Mouse (Mus musculus) thymus, postnatal 10 days (tissue): ENCODE results near the gene Pgpep1.

Experiments
- DNase-seq, 2 experiments: peaks; one replicate each; pipeline ENCODE4 v3.0.0; 2021; ENCODE audit warnings: low spot score in 2 of 2

The Pgpep1 gene

DNA sequence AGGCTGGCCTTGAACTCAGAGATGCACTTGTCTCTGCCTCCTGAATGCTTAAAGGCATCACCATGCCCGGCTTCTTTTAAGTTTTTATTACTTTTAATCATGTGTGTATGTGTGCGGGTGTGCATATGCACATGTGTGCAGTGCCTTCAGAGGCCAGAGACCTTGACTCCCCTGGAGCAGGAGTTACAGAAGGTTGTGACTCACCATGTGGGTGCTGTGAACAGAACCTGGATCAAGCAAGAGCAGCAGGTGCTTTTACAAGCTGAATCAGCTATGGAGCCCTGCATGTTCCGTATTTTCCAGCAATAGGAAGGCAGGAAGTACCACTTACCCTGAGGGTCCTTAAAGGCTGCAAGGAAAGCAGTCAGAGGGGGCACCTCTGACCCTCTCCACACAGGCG, 31.0 kb upstream of the Pgpep1 start:
- no peak for DNase-seq

DNA sequence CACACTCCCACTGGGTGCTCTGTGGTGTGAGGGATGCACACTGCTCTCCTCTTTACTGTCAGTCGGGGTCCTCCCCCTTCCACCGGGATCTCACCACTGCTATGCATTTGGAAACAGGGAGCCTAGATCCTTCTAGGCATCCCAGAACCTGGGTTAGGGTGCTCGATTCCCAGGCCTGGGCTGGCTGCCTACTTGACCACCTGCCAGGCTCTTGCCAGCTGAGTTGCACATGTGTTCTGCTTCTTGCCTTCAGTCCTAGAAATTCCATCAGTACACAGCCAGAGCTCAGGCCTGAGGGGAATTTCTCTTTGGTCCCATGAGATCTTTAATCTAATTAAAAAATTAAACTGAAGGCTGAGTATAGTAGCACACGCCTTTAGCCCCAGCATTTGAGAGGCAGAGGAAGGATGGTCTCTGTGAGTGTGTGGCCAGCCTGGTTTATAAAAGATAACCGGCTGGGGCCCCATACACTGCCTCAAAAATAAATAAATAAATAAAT, 29.8 kb upstream of the Pgpep1 start:
- no peak for DNase-seq

- DNase-seq = no peak
Measured at GRCm38 (mm10) chr8:70688136-70688535, 27.9 kb upstream of the Pgpep1 start.

DNA sequence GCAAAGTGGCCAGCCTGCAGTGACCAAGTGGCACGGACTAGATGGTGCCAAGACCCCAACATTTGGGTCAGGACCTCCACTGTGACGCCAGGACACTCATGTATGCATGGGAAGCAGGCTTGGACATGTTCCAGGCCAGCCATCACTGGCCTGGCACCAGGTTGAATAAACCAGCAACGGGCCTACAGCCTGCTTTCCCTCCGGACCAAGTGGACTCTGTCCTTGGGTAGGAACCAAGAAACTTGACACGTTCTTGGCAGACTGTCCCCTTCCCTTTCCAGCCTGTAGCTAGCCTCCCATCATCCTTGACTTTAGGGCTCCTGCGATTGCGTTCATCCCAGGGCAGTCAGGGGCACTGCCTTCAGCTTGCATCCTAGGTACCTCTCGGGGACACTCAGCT, 27.4 kb upstream of the Pgpep1 start:
- DNase-seq = no peak

DNA sequence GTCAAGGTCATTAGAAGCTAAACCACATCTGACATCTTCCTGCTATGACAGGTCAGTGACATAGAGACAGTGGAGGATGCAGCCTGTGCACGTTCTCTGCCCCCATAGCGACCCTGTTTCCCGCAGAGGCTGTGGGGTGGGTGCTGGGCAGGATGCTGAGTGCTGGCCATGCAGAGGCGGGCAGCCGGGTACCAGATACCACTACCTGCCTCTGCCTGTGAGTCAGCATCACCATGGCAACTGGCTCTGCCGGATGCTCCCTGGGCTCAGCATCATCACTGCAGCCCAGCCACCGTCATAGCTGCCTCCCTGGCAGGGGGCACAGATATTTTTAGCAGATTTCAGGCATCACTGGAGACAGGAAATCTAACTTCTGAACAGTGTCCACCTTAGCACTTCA, 24.1 kb upstream of the Pgpep1 start:
- no peak for DNase-seq

GRCm38 (mm10) chr8:70682692-70683091, 22.5 kb upstream of the Pgpep1 start:
- no peak for DNase-seq

DNA sequence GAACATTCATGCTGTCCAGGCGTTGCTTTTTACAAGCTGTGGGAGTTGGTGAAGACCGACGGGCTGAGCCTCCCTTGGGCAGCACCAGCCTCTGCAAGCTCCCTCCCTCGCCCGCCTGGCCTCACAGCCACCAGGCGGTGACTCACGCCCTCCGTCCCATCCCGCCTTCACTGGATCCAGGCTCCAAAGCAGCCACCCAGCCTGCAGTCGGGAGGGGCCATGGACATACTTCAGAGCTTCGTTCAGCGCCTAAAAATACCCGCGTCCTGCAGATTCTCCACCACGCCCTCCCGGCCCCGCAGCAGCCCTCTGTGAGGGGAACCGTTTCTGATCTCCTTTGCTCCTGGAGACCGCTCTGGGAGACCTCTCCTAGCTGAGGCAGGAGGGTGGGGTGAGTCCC, 22.0 kb upstream of the Pgpep1 start:
- DNase-seq = no peak

DNA sequence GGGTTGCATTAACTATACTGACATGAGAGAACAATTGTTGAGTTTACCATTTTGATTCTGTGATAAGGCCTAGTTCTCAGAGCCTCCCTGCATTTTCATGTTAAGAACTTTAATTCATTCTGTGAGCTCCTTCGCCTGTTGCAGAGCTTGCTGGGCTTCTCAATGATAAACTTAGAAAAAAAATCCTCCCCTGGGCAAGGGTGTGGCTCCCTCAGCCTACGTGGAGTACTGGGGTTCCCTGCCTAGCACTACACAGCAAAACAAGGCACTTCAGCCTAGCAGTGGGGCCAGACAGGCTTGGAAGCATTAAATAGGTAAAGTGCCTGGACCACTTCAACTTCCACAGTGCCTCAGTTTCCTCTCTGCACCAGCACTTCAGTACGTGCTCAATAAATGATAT, 21.2 kb upstream of the Pgpep1 start:
- no peak for DNase-seq

GRCm38 (mm10) chr8:70680039-70680438, 19.9 kb upstream of the Pgpep1 start:
- DNase-seq = no peak

GRCm38 (mm10) chr8:70679404-70679803, 19.2 kb upstream of the Pgpep1 start:
- no peak for DNase-seq

DNA sequence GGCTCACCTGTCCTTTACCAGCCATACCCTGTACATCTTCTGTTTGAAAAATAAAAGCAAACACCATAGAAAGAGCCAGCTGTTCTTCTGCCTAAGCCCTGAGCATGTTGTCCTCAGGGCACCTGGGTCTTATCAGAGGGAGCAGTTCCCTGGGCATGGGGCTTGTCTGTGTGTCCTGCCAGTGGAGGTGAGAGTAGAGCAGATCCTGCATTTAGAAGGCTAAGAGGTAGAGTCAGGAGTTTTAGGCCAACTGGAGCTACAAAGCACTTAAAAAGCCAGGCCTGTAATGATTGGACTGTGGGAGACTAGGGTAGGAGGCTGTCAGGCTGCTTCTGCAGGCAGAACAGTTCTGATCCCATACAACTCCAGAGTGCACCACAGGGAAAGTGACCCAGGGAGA, 18.5 kb upstream of the Pgpep1 start:
- no peak for DNase-seq

- DNase-seq = no peak
Measured at GRCm38 (mm10) chr8:70677451-70678080, 17.4 kb upstream of the Pgpep1 start.

GRCm38 (mm10) chr8:70675336-70675735, 15.1 kb upstream of the Pgpep1 start:
- peak; percentile 59 to 73 for DNase-seq

DNA sequence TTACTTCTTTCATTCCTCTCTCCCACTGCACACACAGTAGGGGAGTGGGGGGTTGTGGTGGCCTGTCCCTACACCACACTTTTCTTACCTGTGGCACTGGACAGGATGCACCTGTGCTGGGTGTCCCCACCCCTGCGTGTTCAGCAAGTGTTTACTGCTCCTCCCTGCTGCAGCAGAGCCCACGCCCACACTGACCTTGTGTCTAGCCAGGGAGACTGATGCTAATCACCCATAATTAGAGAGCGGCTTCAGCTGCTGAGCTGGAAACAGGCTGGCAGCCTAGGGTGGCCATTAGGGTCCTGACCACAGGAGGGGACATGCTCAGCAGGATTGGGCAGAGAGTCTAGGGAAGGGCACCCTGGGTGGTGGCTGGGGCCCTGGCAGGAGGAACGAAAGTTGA, 14.5 kb upstream of the Pgpep1 start:
- no peak for DNase-seq

DNA sequence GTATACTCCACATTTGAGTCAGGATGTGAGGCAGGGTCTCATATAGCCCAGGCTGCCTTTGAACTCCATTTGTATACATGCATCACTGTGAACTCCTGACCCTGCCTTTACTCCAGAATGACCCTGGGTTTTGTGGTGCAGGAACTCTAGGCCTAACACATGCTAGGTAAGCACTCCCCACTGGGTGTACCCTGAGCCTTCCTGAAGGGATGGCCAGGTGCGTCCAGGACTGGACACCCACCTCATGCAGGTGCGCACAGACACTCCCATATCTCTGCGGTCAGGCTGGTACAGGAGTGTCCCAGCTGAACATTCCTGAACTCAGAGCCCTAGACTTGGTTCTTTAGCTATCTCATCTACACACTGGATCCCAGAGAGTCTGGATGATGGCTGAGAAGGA, 13.9 kb upstream of the Pgpep1 start:
- no peak for DNase-seq

- DNase-seq = peak; percentile 97 to 98
Measured at GRCm38 (mm10) chr8:70673079-70673856, 13.1 kb upstream of the Pgpep1 start, which contains the start of gene Lsm4. Gene Lsm4, plus strand, starts transcription at chr8:70673248.

- DNase-seq = no peak
Measured at GRCm38 (mm10) chr8:70672325-70673078, 12.3 kb upstream of the Pgpep1 start.

DNA sequence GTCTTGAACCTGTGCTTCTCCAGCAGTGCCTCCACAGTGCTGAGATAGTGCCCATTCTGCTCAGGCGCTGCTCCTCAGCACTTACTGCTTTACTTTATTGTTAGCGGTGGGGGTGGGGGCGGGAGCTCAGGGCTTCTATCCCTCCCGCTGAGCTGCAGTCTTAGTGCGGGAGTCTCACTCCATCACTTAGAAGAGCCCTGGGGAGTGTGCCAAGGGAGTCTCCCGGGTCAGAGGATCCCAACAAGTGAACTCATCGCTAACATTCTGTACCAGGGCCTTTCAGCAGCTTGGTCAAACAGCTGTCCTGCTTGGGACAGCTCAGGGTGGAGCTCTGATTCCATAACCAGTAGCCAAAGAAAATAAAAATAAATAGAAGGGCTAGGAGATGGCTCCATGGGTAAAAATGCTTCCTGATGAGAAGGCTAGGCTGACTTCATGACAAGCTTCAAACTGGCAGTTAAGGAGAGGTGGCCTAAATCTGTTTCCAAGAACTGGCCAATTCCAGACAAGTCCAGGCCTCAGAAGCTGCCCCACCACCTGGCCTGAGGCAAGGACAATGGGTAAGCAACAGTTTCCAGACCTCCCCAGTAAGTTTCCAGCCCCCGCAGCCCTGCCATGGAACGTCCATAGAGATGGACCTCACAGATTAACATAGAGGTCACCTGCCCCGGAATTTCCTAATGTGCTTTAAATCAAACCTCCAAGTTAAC, 11.6 kb upstream of the Pgpep1 start:
- no peak for DNase-seq

GRCm38 (mm10) chr8:70667071-70667470, 6.9 kb upstream of the Pgpep1 start:
- DNase-seq = no peak

GRCm38 (mm10) chr8:70665599-70665998, 5.4 kb upstream of the Pgpep1 start:
- DNase-seq = no peak

DNA sequence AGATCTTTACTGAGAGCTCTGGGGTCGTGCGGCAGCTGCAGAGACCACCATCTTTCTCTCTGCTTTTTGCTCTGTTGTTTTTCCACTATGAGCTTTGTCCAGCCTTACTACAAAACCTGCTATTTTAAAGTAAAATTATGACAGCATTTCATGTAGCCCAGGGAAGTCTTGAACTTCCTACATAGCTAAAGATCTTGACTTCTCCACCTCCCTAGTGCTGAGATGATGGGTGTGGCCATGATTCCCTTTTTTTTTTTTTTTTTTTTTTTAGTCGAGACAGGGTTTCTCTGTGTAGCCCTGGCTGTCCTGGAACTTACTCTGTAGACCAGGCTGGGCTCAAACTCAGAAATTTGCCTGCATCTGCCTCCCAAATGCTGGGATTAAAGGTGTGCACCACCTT, 4.4 kb upstream of the Pgpep1 start:
- DNase-seq = no peak

- no peak for DNase-seq
Measured at GRCm38 (mm10) chr8:70663691-70664090, 3.5 kb upstream of the Pgpep1 start.
